Mouse (Mus musculus) ES-E14 (cell line): ENCODE results near the gene Mrpl54. TPM values are rescaled to one million over a fixed set of nuclear protein-coding genes. Genes with fewer than 3 reads are reported as not detected.
"Not testable (repeated sequence)": the region's sequence is repeated elsewhere in the genome, so short reads cannot be mapped to it uniquely, and the experiment has no call there.

ENCODE experiments used
- DNase-seq: peaks from one replicate; pipeline ENCODE4 v3.0.0-alpha.2; 2013; ENCODE audit warnings: low read depth, low spot score
- H3K27ac ChIP-seq: 2 replicates; pipeline ENCODE4 v1.5.1; 2012; ENCODE audit warnings: low read depth, mild to moderate bottlenecking, low read length, moderate library complexity, mixed read lengths; ENCODE audit not compliant: poor library complexity, insufficient read depth, severe bottlenecking
- H3K36me3 ChIP-seq: 2 replicates; pipeline ENCODE4 v1.6.1; 2012; ENCODE audit warnings: mild to moderate bottlenecking, low read length, moderate library complexity, mixed read lengths; ENCODE audit not compliant: control insufficient read depth, poor library complexity, insufficient read depth, severe bottlenecking
- H3K4me1 ChIP-seq, 2 experiments: fragments of 150-350 bp in 1 of 2; sonication (generic) in 1 of 2; 2 replicates each; pipeline ENCODE4 v1.6.1; 2012; ENCODE audit warnings: low read length in 2 of 2, mild to moderate bottlenecking in 1 of 2, mixed read lengths in 1 of 2; ENCODE audit not compliant: control insufficient read depth in 2 of 2, insufficient read depth in 2 of 2, poor library complexity in 1 of 2
- H3K4me3 ChIP-seq, 2 experiments: fragments of 150-350 bp in 1 of 2; sonication (generic) in 1 of 2; 2 replicates each; pipeline ENCODE4 v1.5.1; 2012; ENCODE audit warnings: low read length in 2 of 2, low read depth in 1 of 2, mild to moderate bottlenecking in 1 of 2, mixed read lengths in 1 of 2; ENCODE audit not compliant: insufficient read depth in 1 of 2, poor library complexity in 1 of 2, severe bottlenecking in 1 of 2
- H3K9ac ChIP-seq: 2 replicates; pipeline ENCODE4 v1.6.1; 2012; ENCODE audit warnings: low read depth, mild to moderate bottlenecking, low read length, mixed read lengths; ENCODE audit not compliant: poor library complexity, insufficient read depth, severe bottlenecking
- H3K9me3 ChIP-seq: fragments of 150-350 bp; sonication (generic); 2 replicates; pipeline ENCODE4 v1.6.1; 2012; ENCODE audit warnings: low read depth, mild to moderate bottlenecking, low read length; ENCODE audit not compliant: control insufficient read depth, insufficient read depth
- CHD2 ChIP-seq: IDR thresholded peaks from 2 replicates; pipeline ENCODE4 v1.6.1; 2014; ENCODE audit warnings: mild to moderate bottlenecking, low read depth, low read length, inconsistent platforms
- HCFC1 ChIP-seq: IDR thresholded peaks from 2 replicates; pipeline ENCODE4 v1.6.1; 2012; ENCODE audit warnings: low read length, inconsistent platforms, borderline replicate concordance; ENCODE audit not compliant: insufficient read depth
- MAFK ChIP-seq: IDR thresholded peaks from 2 replicates; pipeline ENCODE4 v1.6.1; 2014; ENCODE audit warnings: mild to moderate bottlenecking, low read depth, low read length, inconsistent platforms; ENCODE audit not compliant: insufficient read depth
- ZC3H11A ChIP-seq: IDR thresholded peaks from 2 replicates; pipeline ENCODE4 v1.6.1; 2012; ENCODE audit warnings: low read depth, mild to moderate bottlenecking, inconsistent platforms, low read length, borderline replicate concordance
- ZNF384 ChIP-seq: IDR thresholded peaks from 2 replicates; pipeline ENCODE4 v1.6.1; 2012; ENCODE audit warnings: low read depth, low read length, inconsistent platforms
- in situ Hi-C, 2 experiments: fragments of 600-800 bp; cut with MboI; formaldehyde crosslinking; loops; one replicate each; pipeline ENCODE4 v1.15.1; 2025; ENCODE audit warnings: low sequenced_read_pairs in 2 of 2, inconsistent platforms in 1 of 2; ENCODE audit not compliant: unreplicated experiment in 2 of 2
- total RNA-seq: library from RNA; depleted of rRNA; stranded (reverse); fragments of 300-350 nt; gene quantifications from 2 replicates; pipeline ENCODE4 v1.2.3, GENCODE M21; 2012

The Mrpl54 gene
- total RNA-seq, 1 experiment, result 138 TPM

DNA sequence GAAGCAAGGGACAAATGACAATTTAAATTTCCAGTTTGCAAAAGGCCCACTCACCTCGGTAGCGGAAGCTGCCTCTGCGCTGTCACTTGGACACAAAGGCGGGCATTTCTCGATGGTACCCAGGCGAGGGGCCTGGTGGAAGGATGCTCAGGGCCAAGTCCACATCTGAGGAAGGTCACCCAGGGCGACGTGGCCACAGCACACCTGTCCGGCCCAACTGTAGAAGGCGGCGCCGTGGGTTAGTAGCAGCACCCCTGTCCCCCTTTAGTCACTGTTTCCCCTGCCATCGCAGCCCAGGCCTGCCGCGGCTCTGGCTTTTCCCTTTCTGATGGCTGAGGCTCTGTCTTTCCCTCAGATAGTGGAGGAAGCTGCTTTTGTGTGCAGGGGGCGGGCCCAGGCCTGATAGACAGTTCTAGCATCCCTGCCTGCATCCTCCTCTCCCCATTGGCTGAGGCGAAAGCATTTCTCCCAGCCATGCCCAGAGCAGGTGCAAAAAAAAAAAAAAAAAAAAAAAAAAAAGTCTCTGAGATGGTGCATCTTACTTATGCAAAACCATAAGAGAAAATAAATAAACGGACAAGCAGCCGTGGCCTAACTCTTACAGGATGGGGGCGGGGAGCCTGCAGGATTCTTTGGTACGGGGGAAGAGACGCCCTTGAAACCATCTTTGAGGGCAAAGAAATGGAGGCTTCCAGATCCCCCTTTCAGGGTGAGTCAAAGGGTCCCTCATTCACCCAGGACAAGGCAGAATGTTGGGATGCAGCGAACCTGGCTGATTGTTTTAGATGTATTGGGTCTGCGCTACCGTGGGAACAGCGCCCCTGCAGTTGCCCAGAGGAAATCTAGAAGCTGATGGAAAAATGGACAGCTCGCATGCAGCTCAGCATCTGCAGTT lies 36.0 kb downstream of the Mrpl54 start, which contains the start of gene Atcay:
Gene Atcay (minus strand): TSS at position 396 of the 895 bp plus-strand sequence.
- peak within 1 kb of the TSS; percentile 37; the same call in 1 of the 2 replicates for H3K9ac ChIP-seq

DNA sequence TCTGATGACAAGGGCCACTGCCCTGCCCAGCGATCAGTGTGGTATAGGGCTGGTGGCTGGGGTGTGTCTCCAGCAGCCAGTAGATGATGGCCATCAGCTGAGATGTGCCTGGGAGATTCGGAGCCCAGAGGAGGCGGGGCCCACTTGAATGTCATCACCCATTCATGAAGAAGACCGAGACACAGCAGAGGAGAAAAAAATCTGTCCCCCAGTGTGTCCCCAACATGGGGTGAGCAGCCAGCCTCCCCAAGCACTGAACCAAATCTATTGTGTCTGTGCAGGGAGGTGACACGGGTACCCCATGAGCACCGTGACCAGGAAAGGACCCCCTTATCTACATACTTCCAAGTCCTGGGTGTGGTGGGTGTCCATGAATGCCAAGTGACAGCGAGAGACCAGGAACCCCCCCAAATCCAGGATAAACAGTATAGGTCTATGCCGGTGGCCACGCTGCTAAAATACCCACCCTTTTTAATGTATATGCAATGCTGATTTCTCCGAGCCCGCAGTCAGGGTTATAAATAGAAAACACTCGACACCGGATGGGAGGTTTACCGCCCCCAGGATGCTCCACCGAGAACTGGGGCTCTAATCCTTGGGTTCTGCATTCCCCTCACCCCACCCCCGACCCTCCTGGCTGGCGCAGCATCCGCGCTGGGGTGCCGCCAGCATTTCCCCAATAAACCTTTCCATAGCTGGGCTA lies 36.8 kb downstream of the Mrpl54 start:
- peaks cover 3 to 22% of the 10 kb centered on the region in 2 experiments; a peak in 3 of 4 replicates for H3K4me1 ChIP-seq
- H3K36me3 ChIP-seq, result no peaks in the 10 kb centered on the region
- no peak for DNase-seq
- TF ChIP-seq ZNF384, result no peak
- no peak for TF ChIP-seq CHD2
- TF ChIP-seq HCFC1, result no peak
- TF ChIP-seq ZC3H11A, result no peak
- no peak for TF ChIP-seq MAFK
- H3K27ac ChIP-seq, result no peak overlapping the region
- peak overlapping the region; percentile 14 to 45; a peak in 3 of 4 replicates for H3K4me3 ChIP-seq
- no peaks in the 10 kb centered on the region for H3K9me3 ChIP-seq
- in situ Hi-C loops, result no loop called here
- H3K9ac ChIP-seq, result no peak overlapping the region

More for the DNA sequence above, 36.0 kb downstream of the Mrpl54 start, which contains the start of gene Atcay:
- H3K4me3 ChIP-seq, result peak within 1 kb of the TSS; percentile 14 to 45; a peak in 3 of 4 replicates
- H3K36me3 ChIP-seq, result no peaks in the 10 kb centered on the region
- no peak within 1 kb of the TSS for H3K27ac ChIP-seq
- no peaks in the 10 kb centered on the region for H3K9me3 ChIP-seq
- DNase-seq, result no peak
- TF ChIP-seq ZNF384 (peak; percentile 84), ZC3H11A (no peak), MAFK (no peak)
- in situ Hi-C loops, result no loop called here
- peaks cover 3 to 22% of the 10 kb centered on the region in 2 experiments; a peak in 3 of 4 replicates for H3K4me1 ChIP-seq

DNA sequence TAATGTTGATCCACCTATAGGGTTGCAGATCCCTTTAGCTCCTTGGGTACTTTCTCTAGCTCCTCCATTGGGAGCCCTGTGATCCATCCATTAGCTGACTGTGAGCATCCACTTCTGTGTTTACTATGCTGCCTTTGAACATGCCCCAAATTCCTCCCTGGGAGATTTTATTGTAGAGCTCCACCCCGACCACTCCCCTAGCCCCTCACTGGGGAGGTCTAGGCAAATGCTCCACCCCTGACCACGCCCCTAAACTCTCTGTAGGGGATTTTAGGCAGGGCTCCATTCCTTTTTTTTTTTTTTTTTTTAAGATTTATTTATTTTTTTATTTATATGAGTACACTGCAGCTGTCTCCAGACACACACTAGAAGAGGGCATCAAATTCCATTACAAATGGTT lies 43.0 kb downstream of the Mrpl54 start:
- H3K9ac ChIP-seq, H3K4me3 ChIP-seq, in situ Hi-C loops, DNase-seq, H3K9me3 ChIP-seq, H3K4me1 ChIP-seq, H3K27ac ChIP-seq, H3K36me3 ChIP-seq: not testable (repeated sequence)

GRCm38 (mm10) chr10:81221402-81222015 lies 45.2 kb downstream of the Mrpl54 start:
- no peak for TF ChIP-seq ZC3H11A
- no peak for TF ChIP-seq MAFK
- TF ChIP-seq HCFC1, result no peak
- no peak for DNase-seq
- in situ Hi-C loops, result no loop called here

More at GRCm38 (mm10) chr10:81221402-81222015, 45.2 kb downstream of the Mrpl54 start:
- no peaks in the 10 kb centered on the region for H3K36me3 ChIP-seq
- H3K4me3 ChIP-seq, result no peak overlapping the region
- no peak overlapping the region for H3K9ac ChIP-seq
- peaks cover 0 to 6% of the 10 kb centered on the region in 2 experiments; a peak in 1 of 4 replicates for H3K4me1 ChIP-seq
- no peaks in the 10 kb centered on the region for H3K9me3 ChIP-seq
- H3K27ac ChIP-seq, result no peak overlapping the region
